19 mouse cellular contexts compared by ENCODE assay signal in genomic region chr5:140022861-140023260, GRCm38 (mm10).
"Had no signal": no experiment of that assay in that cellular context is flagged by ENCODE, and none has a peak within 500 bp of the region (broad histone marks: within the 10 kb centered on the region; RNA-seq: fewer than 3 reads in every experiment).

No protein-coding gene starts in this region.

- H3K4me2 ChIP-seq: lung, embryonic 15.5 days; midbrain, embryonic 13.5 days; midbrain, embryonic 15.5 days; neural tube, embryonic 12.5 days had no signal

- H3K27me3 ChIP-seq: lung, embryonic 15.5 days; midbrain, embryonic 13.5 days; midbrain, embryonic 15.5 days; neural tube, embryonic 12.5 days had no signal

- H3K27ac ChIP-seq: lung, embryonic 15.5 days; macrophage; midbrain, embryonic 13.5 days; midbrain, embryonic 15.5 days; neural tube, embryonic 12.5 days had no signal

- H3K9me3 ChIP-seq: lung, embryonic 15.5 days; megakaryocyte, embryonic 14.5 days; midbrain, embryonic 13.5 days; midbrain, embryonic 15.5 days; neural tube, embryonic 12.5 days had no signal

- H3K9ac ChIP-seq: liver, postnatal 0 days; lung, embryonic 15.5 days; midbrain, embryonic 13.5 days; midbrain, embryonic 15.5 days; neural tube, embryonic 12.5 days had no signal

- DNase-seq: liver, postnatal 0 days; lung, adult 2 months; lung, postnatal 14 days; lung, postnatal 36 days; retina, postnatal 1 day; right cerebral cortex, adult 18-20 months; right cerebral cortex, postnatal 25 days; right cerebral cortex, postnatal 4 days; spleen, adult 18-20 months; thymus, adult 18-20 months; thymus, postnatal 14 days; thymus, postnatal 36 days had no signal

- H3K36me3 ChIP-seq: lung, embryonic 15.5 days; midbrain, embryonic 13.5 days; midbrain, embryonic 15.5 days; neural tube, embryonic 12.5 days had no signal

- ATAC-seq: liver, postnatal 0 days; lung, postnatal 0 days; midbrain, embryonic 13.5 days; midbrain, embryonic 15.5 days had no signal

- H3K4me1 ChIP-seq: lung, embryonic 15.5 days; midbrain, embryonic 15.5 days had no signal

- H3K4me3 ChIP-seq: lung, embryonic 15.5 days; megakaryocyte, embryonic 14.5 days; midbrain, embryonic 13.5 days; midbrain, embryonic 15.5 days; neural tube, embryonic 12.5 days had no signal
